Mouse (Mus musculus): Measurements from ENCODE around the gene Sugp1. TPM values are rescaled to one million over a fixed set of nuclear protein-coding genes. Genes with fewer than 3 reads are reported as not detected.
A peak's percentile ranks its signal among the peaks of the same experiment; 100 is the strongest.

Gene Sugp1
- polyA plus RNA-seq, 1 experiment from 2014 or later: 44.8 TPM

DNA sequence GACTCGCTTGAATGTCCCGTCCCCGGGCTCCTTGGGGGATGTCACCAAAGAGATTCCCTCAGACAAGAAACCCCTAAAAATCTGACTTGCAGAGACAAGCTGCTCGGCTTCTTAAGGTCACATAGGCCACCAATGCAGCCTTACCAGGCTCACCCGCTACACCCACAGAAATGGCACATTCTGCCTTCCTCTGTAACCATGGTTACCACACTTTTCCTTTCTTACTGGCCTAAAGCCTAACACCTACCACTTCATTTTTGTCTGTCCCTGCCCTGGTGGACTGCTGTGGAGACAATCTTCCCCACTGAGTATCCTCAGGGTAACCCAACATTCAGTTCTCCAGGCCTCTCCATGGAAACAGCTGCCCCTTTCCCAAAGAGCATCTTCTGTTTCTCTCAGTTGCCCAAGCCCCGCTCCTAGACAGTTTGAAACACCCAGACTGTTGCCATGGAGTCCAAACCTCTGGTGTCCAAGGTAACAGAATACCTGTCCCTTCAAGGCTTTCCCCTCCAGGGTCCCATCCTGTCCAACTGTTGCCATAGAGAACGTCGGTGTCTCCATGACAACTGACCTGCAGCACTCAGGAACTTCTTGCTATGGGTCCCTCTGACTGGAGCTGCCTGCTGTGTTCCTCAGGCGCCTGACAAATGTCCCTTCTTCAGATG, 46.8 kb downstream of the Sugp1 start:
- DNase-seq (ENCODE audit: low spot score) (no peak), ATAC-seq (ENCODE audit: low FRiP score) (peak; percentile 22)
- H3K4me2 ChIP-seq (replicated peaks): no peak overlapping the region
- H3K4me3 ChIP-seq (replicated peaks; ENCODE audit: low read length): no peak overlapping the region
- no peak overlapping the region for H3K27ac ChIP-seq
- no peaks in the 10 kb centered on the region for H3K9me3 ChIP-seq (ENCODE audit: control insufficient read depth, low read length)
- no peak overlapping the region; the same call in 1 of the 2 replicates for H3K9ac ChIP-seq
- WGBS: 30% methylated on average over 9 of the region's 9 CpGs
- peaks cover 53% of the 10 kb centered on the region for H3K27me3 ChIP-seq (ENCODE audit: control insufficient read depth, insufficient read depth, low read length)
- peaks cover 20% of the 10 kb centered on the region for H3K4me1 ChIP-seq (replicated peaks; ENCODE audit: control insufficient read depth, insufficient read depth, low read length)
- H3K36me3 ChIP-seq (replicated peaks; ENCODE audit: control insufficient read depth, insufficient read depth): peaks cover 12% of the 10 kb centered on the region

GRCm38 (mm10) chr8:70092786-70093185, 50.2 kb downstream of the Sugp1 start:
- peaks cover 20% of the 10 kb centered on the region for H3K27me3 ChIP-seq (ENCODE audit: control insufficient read depth, insufficient read depth, low read length)
- no peaks in the 10 kb centered on the region for H3K9me3 ChIP-seq (ENCODE audit: control insufficient read depth, low read length)
- peaks cover 46% of the 10 kb centered on the region for H3K36me3 ChIP-seq (replicated peaks; ENCODE audit: control insufficient read depth, insufficient read depth)
- ATAC-seq (ENCODE audit: low FRiP score): no peak
- H3K27ac ChIP-seq: no peak overlapping the region
- H3K4me2 ChIP-seq (replicated peaks): no peak overlapping the region
- H3K9ac ChIP-seq: no peak overlapping the region
- H3K4me3 ChIP-seq (replicated peaks; ENCODE audit: low read length): no peak overlapping the region
- WGBS: 70% methylated on average over 8 of the region's 8 CpGs
- DNase-seq (ENCODE audit: low spot score): no peak
- peaks cover 11% of the 10 kb centered on the region for H3K4me1 ChIP-seq (replicated peaks; ENCODE audit: control insufficient read depth, insufficient read depth, low read length)

GRCm38 (mm10) chr8:70099276-70099675, 56.7 kb downstream of the Sugp1 start:
- WGBS: 86% methylated on average over 8 of the region's 8 CpGs
- no peaks in the 10 kb centered on the region for H3K9me3 ChIP-seq (ENCODE audit: control insufficient read depth, low read length)

DNA sequence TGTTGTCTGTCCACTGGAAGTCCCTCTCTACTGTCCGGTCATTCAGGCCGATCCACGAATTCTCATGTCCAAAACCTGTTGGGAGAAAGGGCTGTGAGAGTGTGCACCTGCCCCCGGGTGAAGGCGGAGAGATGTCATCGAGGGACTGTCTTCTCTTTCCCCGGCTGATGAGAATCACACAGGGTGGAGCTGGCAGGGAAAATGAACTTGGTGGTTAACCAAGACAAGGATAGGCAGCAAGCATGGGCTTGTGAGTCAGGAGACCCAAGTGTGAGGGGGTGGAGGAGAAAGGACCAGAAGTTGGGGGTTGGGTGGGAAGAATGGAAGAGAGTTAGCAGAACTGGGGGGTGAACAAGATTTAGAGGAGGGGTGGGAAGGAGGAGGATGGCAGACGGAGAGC, 57.6 kb downstream of the Sugp1 start:
- H3K4me1 ChIP-seq (replicated peaks; ENCODE audit: control insufficient read depth, insufficient read depth, low read length): no peaks in the 10 kb centered on the region; the same call in 1 of the 2 replicates
- no peak overlapping the region for H3K4me3 ChIP-seq (replicated peaks; ENCODE audit: low read length)
- no peaks in the 10 kb centered on the region for H3K9me3 ChIP-seq (ENCODE audit: control insufficient read depth, low read length)
- 92% methylated on average over 8 of the region's 8 CpGs for WGBS
- H3K9ac ChIP-seq: no peak overlapping the region
- H3K27ac ChIP-seq: no peak overlapping the region
- H3K36me3 ChIP-seq (replicated peaks; ENCODE audit: control insufficient read depth, insufficient read depth): peaks cover 96% of the 10 kb centered on the region
- no peak overlapping the region for H3K4me2 ChIP-seq (replicated peaks)
- DNase-seq (ENCODE audit: low spot score): no peak
- ATAC-seq (ENCODE audit: low FRiP score): no peak
- no peaks in the 10 kb centered on the region for H3K27me3 ChIP-seq (ENCODE audit: control insufficient read depth, insufficient read depth, low read length)

More at GRCm38 (mm10) chr8:70099276-70099675, 56.7 kb downstream of the Sugp1 start:
- no peak overlapping the region for H3K4me2 ChIP-seq (replicated peaks)
- H3K27me3 ChIP-seq (ENCODE audit: control insufficient read depth, insufficient read depth, low read length): no peaks in the 10 kb centered on the region
- no peak overlapping the region for H3K27ac ChIP-seq
- no peak for ATAC-seq (ENCODE audit: low FRiP score)
- H3K36me3 ChIP-seq (replicated peaks; ENCODE audit: control insufficient read depth, insufficient read depth): peaks cover 100% of the 10 kb centered on the region
- no peak overlapping the region for H3K9ac ChIP-seq
- no peaks in the 10 kb centered on the region; the same call in 1 of the 2 replicates for H3K4me1 ChIP-seq (replicated peaks; ENCODE audit: control insufficient read depth, insufficient read depth, low read length)
- no peak overlapping the region for H3K4me3 ChIP-seq (replicated peaks; ENCODE audit: low read length)
- DNase-seq (ENCODE audit: low spot score): no peak

DNA sequence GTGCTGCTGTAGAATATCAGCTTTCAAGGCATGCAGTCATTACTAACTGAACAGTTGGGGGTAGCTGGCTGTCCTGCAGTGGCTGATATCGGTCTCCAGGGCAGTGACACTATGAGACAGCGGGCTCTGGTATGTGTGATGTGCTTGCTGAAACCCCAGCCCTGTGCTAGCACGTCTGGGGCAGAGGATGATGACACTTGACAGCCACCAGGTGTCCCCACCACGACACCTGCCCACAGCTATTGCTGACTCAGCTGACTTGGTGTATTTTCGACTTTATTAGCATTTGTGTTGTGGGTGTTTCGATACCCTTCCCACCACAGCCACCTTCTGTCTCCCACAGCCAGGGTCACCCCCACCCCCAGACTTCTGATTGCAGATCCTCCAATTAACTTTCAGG, 61.9 kb downstream of the Sugp1 start:
- Histone ChIP-seq H3K27ac (no peak overlapping the region), H3K4me2 (replicated peaks) (no peak overlapping the region), H3K4me3 (replicated peaks; ENCODE audit: low read length) (no peak overlapping the region), H3K27me3 (ENCODE audit: control insufficient read depth, insufficient read depth, low read length) (no peaks in the 10 kb centered on the region), H3K4me1 (replicated peaks; ENCODE audit: control insufficient read depth, insufficient read depth, low read length) (no peaks in the 10 kb centered on the region; the same call in 1 of the 2 replicates), H3K36me3 (replicated peaks; ENCODE audit: control insufficient read depth, insufficient read depth) (peaks cover 96% of the 10 kb centered on the region), H3K9ac (no peak overlapping the region), H3K9me3 (ENCODE audit: control insufficient read depth, low read length) (no peaks in the 10 kb centered on the region)
- ATAC-seq (ENCODE audit: low FRiP score) (no peak; the same call in 1 of the 2 replicates), DNase-seq (ENCODE audit: low spot score) (no peak)
- 18% methylated on average over 6 of the region's 6 CpGs for WGBS

DNA sequence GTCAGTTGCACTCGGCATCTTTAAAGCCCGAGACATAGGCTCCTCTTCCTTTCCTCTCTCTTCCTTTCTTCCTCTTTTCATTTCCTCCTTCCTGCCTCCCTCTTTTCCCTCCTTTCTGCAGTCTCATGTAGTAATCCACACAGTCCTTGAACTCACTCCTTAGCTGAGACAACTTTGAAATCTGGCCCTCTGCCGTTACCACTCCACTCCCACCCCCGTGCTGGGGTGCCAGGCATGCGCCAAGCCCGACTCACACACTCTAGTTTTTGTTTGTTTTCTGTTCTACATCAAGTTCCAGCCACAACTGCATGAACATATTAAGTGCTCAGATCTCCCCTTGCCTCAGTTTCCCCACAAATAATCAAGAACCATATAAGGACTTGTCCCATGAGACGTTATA, 62.3 kb downstream of the Sugp1 start:
- Histone ChIP-seq H3K9me3 (ENCODE audit: control insufficient read depth, low read length) (no peaks in the 10 kb centered on the region), H3K36me3 (replicated peaks; ENCODE audit: control insufficient read depth, insufficient read depth) (peaks cover 96% of the 10 kb centered on the region), H3K4me1 (replicated peaks; ENCODE audit: control insufficient read depth, insufficient read depth, low read length) (no peaks in the 10 kb centered on the region; the same call in 1 of the 2 replicates), H3K4me3 (replicated peaks; ENCODE audit: low read length) (no peak overlapping the region), H3K4me2 (replicated peaks) (no peak overlapping the region), H3K27ac (no peak overlapping the region), H3K27me3 (ENCODE audit: control insufficient read depth, insufficient read depth, low read length) (no peaks in the 10 kb centered on the region), H3K9ac (no peak overlapping the region)
- WGBS: 80% methylated on average over 7 of the region's 7 CpGs
- no peak for DNase-seq (ENCODE audit: low spot score)
- no peak for ATAC-seq (ENCODE audit: low FRiP score)

- DNase-seq (ENCODE audit: low spot score) (no peak), ATAC-seq (ENCODE audit: low FRiP score) (no peak)
- Histone ChIP-seq H3K4me1 (replicated peaks; ENCODE audit: control insufficient read depth, insufficient read depth, low read length) (no peaks in the 10 kb centered on the region; the same call in 1 of the 2 replicates), H3K36me3 (replicated peaks; ENCODE audit: control insufficient read depth, insufficient read depth) (peaks cover 99% of the 10 kb centered on the region), H3K27ac (no peak overlapping the region), H3K4me3 (replicated peaks; ENCODE audit: low read length) (no peak overlapping the region), H3K27me3 (ENCODE audit: control insufficient read depth, insufficient read depth, low read length) (no peaks in the 10 kb centered on the region; the same call in 1 of the 2 replicates), H3K4me2 (replicated peaks) (no peak overlapping the region), H3K9me3 (ENCODE audit: control insufficient read depth, low read length) (no peaks in the 10 kb centered on the region), H3K9ac (no peak overlapping the region)
- 95% methylated on average over 2 of the region's 2 CpGs for WGBS
Observed at GRCm38 (mm10) chr8:70110451-70110850, 67.8 kb downstream of the Sugp1 start.

GRCm38 (mm10) chr8:70111192-70111795, 68.7 kb downstream of the Sugp1 start:
- no peak overlapping the region for H3K27ac ChIP-seq
- H3K4me2 ChIP-seq (replicated peaks): no peak overlapping the region
- ATAC-seq (ENCODE audit: low FRiP score) (no peak), DNase-seq (ENCODE audit: low spot score) (no peak)
- H3K36me3 ChIP-seq (replicated peaks; ENCODE audit: control insufficient read depth, insufficient read depth): peaks cover 99% of the 10 kb centered on the region
- no peak overlapping the region for H3K9ac ChIP-seq
- H3K4me1 ChIP-seq (replicated peaks; ENCODE audit: control insufficient read depth, insufficient read depth, low read length): no peaks in the 10 kb centered on the region; the same call in 1 of the 2 replicates
- no peak overlapping the region for H3K4me3 ChIP-seq (replicated peaks; ENCODE audit: low read length)
- no peaks in the 10 kb centered on the region for H3K9me3 ChIP-seq (ENCODE audit: control insufficient read depth, low read length)
- no peaks in the 10 kb centered on the region; the same call in 1 of the 2 replicates for H3K27me3 ChIP-seq (ENCODE audit: control insufficient read depth, insufficient read depth, low read length)
- 62% methylated on average over 23 of the region's 23 CpGs for WGBS

DNA sequence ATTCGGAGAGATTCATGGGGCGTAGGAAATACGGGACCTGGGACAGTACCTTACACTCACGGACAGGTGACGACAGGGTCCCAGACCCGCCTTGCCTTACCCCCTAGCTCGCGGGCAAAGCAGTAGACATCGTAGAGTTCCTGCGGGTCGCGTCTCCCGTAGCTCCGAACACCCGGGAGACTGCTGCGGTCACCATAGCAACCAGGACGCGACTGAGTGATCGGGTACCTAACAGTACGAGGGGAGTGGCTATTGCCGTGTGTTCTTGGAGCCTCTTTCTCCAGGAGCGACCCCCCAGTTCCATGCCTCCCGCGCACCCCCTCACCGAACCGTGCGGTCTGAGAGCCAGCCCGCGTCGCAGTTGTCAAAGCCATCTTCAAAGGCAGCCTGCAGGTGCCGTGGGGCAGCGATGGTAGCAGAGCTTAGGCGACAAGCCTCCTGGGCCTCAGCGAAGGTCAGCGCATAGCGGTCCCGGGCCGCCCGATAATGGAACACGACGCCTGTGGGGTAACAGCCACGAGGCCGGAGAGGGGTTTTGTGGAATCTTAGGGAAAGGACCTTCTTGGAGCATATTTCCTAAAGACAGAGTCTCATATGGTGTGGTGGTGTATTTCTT, 69.9 kb downstream of the Sugp1 start:
- WGBS: 8% methylated on average over 43 of the region's 43 CpGs
- no peak for DNase-seq (ENCODE audit: low spot score)
- H3K27me3 ChIP-seq (ENCODE audit: control insufficient read depth, insufficient read depth, low read length): no peaks in the 10 kb centered on the region; the same call in 1 of the 2 replicates

More for the DNA sequence above, 69.9 kb downstream of the Sugp1 start:
- Histone ChIP-seq H3K9me3 (ENCODE audit: control insufficient read depth, low read length) (no peaks in the 10 kb centered on the region), H3K36me3 (replicated peaks; ENCODE audit: control insufficient read depth, insufficient read depth) (peaks cover 87% of the 10 kb centered on the region), H3K4me1 (replicated peaks; ENCODE audit: control insufficient read depth, insufficient read depth, low read length) (peaks cover 3% of the 10 kb centered on the region), H3K9ac (no peak overlapping the region), H3K27ac (no peak overlapping the region), H3K4me2 (replicated peaks) (no peak overlapping the region), H3K4me3 (replicated peaks; ENCODE audit: low read length) (no peak overlapping the region)
- no peak for ATAC-seq (ENCODE audit: low FRiP score)
